Mouse (Mus musculus): ENCODE measurements around the gene Fancf.
A peak's percentile ranks its signal among the peaks of the same experiment; 100 is the strongest.

The Fancf gene

DNA sequence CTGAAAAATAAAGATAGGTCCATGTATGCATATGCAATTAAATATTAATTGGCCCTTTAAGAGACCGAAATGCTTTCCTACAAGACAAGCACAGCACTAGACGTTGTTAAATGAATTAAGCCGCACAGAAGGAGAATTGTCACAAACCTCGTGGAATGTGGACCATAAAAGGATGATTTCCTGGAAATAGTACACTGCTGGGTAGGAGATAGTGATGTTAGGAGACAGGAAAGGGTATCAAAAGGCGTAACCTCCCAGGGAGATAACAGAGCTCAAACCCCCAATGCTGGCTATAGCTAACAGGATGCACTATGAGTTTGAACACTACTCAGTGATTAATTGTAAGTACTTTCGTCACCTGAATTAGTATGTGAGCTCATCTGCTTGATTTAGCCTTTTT, 11.2 kb downstream of the Fancf start:
- DNase-seq (ENCODE audit: low read depth, low spot score): no peak

DNA sequence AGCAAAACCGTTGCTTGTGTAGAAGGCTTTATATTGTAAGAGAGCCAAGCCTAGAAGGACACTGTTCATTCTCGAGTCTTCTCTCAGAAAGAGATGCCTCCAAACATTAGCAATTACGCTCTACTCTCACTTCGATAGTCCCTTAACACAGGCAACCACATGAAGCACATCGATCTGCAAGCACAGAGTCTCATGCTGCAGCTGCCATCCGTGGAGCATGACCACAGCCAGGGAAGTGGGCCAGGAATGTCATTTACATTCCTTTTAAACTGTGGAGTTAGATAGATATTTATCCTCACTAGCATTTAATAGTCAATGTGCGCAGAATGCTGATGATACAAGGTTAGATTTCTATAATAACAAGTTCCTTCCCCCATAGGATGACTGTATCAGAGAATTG, 21.6 kb downstream of the Fancf start:
- no peak for DNase-seq (ENCODE audit: low read depth, low spot score)

DNA sequence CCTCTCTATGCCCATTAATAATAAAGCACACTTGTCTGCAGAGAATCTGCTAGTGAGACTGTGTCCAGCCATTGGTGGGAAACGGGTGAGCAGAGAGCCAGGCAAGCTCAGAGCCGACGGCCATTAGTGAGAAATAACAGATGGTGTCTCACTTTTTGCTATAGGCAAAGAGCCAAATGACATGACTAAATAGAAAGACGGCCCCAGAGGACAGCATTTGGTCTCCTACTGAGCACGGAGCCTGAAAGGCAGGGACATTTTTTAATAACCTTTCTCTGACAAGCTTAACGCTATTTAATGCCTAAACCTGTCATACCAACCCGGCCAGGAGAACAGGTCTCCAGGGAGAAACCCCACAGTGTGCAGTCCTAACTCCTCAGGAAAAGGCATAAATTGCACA, 30.1 kb downstream of the Fancf start:
- no peak for DNase-seq (ENCODE audit: low read depth, low spot score)

DNA sequence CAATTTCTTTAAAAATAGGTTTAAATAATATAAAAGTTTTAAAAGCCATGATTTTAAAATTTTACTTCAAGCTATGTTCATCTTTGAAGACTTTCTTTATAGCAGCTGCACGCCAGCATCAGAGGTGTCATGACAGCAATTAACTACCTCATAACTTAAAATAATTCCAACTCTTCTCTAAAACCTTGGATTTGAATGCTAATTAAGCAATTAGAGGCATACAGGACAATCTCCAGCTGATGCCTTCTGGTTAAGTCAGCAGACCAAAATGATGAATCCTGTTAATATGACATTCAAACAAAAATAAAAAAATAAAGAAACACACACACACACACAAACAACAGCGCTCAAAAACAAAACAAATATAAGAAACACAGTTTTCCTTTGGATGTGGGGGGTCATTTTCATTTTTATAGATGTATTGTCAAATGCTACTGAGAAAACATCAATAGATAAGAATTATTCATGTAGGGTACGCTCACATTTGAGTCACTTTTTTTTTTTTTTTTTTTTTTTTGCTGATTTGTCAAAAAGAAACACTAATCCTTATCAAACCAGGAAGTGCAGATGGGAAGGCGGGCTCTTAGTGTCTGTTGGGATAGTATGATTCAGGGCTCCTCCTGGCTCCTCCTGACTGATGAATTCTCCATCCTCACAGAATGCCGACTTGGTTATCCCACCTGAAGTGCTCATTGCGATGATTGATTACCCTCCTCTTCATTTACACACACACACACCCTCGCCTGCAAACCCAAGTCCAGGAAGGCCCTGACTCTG, 38.3 kb downstream of the Fancf start:
- no peak for DNase-seq (ENCODE audit: low read depth, low spot score)

DNA sequence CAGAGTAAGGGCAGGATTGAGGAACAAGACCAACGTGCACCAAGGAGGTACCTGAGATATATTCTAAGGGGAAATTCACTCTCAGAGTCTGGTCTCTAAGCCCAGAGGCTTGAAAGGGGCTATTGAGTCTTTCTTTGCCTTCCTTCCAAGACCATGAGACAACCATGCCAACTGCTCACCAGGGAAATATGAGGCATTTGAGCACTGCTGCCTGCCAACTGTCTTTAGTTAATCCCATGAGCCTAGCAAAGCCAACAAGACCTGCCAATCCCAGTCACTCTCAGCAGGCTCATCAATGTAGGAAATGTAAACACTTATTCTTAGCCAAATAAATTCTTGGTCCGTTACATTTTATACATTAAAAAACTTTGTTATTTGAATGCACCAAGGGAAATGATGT, 40.6 kb downstream of the Fancf start:
- no peak for DNase-seq (ENCODE audit: low read depth, low spot score)

DNA sequence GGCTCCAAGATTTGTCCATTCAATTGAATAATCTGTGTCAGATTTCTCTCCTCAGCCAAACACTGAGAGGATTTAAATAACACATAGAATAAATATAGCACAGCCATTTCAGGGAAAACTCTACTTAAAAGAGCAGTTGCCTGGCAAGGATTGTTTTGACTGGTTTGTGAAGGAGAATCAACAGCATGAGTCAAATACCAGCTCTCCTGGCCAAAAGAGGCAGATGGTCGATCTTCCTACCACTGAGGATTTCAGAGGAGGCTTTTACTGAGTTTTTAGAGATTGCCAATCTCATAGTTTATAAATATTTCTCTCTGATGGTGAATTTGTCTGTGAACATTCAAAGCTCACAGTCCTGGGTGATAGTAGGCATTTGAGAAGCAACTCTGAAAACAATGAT, 42.2 kb downstream of the Fancf start:
- peak; percentile 89 for DNase-seq (ENCODE audit: low read depth, low spot score)

DNA sequence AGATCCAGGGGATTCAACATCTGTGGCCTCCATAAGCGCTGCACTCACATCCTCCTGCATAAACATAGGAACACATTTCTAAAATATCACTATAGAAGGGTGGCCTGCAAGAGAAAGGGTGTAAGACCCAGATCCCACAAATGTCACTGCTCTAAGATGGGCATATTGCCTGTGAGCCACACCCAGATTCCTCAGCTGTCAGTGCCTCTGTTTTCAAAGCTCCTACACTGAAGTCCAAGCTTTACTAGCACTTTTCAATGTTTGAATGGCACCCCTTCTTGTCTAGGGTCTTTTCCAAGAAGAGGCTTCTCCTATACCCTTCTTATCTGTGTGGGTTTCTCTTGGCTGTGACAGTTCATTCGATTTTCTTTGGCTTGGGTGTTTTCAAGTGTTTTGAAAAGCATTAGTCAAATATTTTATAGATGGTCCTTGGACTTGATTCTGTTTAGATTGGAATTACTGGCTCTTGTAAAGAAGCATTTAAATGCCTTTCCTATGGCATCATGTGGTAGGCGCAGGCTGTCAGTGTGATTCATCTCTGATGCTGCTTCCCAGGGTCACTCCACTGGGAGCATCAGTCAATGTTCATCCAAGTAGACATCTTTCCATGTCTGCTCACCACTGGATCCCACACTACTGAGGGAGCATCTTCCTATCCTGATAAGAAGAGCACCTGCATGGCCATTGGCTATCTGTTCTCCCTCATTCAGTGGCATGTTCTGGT, 43.7 kb downstream of the Fancf start:
- no peak for DNase-seq (ENCODE audit: low read depth, low spot score)

DNA sequence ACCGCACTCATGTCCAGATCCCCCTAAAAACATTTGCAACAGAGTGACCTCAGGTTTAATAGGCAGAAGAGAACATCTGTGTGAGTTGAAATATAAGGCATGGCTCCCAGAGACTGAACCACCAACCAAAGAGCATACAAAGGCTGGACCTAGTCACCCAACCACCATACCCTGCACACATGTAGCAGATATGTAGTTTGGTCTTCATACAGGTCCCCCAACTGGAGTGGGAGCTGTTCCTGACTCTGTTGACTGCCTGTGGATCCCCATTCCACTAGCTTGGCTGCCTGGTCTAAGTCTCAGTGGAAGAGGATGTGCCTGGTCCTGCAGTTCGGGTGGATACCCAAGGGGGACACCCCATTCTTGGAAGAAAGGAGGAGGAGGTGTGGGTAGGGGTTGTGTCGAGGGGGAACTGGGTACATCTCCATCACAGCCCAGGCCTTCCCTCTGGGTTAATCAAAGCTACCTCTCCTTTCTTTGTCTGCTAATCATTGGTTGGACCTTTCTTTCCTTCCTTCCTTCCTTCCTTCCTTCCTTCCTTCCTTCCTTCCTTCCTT, 45.7 kb downstream of the Fancf start:
- no peak for DNase-seq (ENCODE audit: low read depth, low spot score)

DNA sequence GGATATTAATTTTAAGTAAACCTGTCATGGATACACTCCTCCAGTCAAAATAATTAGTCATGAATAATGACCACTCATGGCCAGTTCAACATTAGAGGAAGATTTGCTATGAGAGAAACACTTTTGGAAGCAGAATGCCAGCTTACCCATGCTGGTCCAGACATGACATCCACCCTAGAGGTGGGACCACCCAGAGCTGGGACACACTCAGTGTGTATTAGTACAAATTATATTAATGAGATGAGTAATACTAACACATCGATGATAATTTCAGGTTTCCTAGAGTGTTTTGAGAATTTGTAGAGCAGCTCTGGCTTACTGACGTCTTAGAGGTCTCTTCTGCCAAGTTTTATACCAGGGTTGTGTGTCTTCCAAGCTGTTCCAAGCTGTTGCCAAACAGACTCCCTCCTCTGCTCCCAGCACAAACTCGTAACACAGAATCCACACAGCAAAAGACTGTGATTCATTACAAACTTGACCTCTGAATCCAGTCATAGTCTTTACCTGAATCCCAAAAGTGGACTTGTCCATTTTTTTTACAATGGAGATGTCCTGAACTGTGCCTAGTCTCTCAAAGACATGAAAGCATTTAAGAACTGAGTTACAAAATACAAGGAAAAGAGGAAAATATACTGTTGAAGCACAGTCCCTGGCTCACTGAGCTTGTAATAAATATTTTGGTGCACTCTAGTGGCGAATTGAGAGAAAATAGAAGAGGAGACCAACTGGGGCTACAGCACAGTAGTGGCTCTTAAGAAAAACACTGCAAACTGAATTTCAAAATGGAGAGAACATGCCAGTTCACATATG, 46.4 kb downstream of the Fancf start:
- DNase-seq (ENCODE audit: low read depth, low spot score): peak; percentile 54

Measured in telencephalon, adult 2 months (tissue).